Mouse (Mus musculus): Measurements from ENCODE around the gene Hacd2.

Gene Hacd2

DNA sequence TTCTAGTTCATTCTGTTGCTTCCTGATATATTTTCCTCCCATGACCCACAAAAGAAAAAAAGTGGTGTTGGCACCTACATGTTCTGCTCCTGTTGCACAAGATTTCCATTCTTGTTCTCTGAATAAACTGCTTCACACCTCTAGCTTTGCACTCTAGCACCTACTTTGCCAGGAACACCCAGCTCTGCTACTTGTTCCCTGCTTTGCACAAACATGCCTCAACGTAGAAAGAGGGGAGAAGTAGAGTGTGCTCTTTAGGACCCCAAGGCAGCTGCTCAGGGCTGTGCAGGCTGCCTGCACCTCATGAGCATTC lies 32.9 kb downstream of the Hacd2 start:
- no peak for DNase-seq (ENCODE audit: low spot score)

DNA sequence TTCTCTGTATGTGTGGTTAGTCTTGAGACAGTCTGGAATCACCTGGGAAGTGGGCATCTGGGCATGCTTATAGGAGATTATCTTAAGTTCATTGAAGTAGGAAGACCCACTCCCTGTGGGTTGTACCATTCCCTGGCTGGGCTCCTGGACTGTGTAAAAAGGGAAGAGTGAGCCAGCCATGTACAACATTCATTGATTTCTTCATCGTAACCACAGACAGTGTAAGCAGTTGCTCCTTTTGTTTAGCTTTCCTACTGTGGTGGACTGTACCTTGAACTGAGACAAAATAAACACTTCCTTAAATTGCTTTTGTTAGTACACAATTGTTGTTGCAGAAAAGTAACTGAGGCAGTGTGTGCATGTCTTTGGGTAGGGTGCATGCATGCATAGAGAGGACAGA lies 33.6 kb downstream of the Hacd2 start:
- no peak for DNase-seq (ENCODE audit: low spot score)

DNA sequence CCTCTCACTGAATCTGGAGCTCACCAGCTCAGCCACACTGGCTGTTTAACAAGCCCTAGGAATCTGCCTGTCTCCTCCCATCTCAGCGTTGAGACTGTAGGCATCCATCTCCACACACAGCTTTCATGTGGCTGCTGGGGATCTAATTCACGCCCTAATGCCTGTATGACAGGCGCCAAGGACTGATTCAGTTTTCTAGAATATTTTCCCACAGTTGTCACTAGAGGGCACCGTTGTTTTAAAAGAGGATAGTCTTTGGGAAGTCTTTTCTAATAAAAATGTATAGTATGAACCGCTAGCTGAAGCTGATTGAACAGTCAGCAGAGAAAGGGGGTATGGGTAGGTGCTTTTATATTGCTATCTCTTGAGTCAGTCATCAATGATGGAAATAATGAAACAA lies 34.1 kb downstream of the Hacd2 start:
- peak; percentile 66 for DNase-seq (ENCODE audit: low spot score)

DNA sequence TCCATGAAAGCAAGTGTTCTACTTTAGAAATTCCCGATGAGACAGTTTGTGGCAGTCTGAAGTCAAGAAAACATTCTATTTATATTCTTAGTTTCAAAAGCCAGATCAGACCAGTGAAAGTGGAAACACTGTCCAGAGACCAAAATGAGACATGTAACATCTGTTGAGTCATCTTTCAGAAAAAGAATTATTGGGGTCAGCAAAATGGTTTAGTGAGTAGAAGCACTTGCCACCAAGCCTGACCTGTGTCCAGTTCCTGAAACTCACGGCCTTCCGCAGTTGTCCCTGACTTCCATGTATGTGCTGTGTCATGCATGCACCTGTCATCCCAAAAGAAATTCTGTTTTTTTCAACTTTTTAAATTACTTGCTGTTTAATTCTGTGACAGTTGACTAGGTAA lies 34.6 kb downstream of the Hacd2 start:
- no peak for DNase-seq (ENCODE audit: low spot score)

DNA sequence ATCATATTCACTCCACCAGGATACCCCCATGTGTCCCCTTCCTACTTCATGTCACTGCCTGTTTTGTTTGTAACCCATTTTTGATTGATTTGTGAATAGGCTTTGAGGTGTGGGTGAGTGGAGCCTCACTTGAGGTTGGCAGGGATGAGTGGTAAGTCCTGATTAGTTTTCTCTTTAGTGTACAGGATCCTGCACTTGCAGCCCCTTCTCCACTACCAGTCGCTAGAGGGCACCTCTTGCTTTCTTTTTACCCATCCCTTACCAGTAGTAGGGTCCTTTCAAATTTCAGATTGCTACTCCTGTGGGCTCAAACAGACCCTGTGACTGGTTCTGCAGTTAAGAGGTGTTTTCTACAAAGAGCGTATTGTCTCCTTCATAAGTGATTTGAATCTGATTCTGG lies 38.8 kb downstream of the Hacd2 start:
- peak; percentile 36 for DNase-seq (ENCODE audit: low spot score)

DNA sequence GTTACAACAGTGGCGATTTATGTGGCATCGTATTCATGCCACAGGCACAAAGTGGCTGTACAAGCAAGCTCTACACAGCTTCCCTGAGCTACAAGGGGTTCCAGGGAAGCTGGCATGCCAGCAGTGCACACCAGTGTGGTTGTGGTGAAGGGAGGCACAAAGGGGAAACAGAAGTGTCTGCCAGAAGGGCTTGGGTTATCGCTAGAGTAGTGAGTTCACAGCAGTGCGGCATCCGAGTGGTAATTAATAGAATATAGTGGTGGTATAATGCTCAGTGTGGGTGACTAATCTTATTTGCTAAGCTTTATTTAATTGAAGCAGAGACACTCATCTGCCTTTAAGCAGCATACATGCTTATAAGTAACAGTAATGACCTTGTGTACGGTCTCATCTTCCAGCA lies 43.5 kb downstream of the Hacd2 start:
- DNase-seq (ENCODE audit: low spot score) = no peak

DNA sequence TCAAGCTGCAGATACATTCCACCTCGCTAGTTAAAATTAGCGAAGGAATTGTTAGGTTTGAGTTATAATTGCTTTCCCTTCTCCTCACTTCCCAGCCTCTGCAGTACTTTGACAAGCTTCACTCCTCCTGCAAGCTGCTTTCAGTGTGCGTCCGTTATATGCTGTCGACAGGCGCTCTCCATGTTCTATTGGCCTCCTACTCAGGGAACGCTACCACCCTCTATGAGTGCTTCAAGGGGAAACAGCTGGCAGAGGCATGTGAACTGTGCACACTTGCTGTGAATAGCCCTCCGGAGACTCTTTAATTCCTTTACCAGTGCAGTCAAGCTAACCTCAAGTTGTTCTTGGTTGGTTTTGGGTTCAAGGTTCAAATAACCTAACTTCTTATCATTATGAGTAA lies 44.9 kb downstream of the Hacd2 start:
- DNase-seq (ENCODE audit: low spot score) = no peak

DNA sequence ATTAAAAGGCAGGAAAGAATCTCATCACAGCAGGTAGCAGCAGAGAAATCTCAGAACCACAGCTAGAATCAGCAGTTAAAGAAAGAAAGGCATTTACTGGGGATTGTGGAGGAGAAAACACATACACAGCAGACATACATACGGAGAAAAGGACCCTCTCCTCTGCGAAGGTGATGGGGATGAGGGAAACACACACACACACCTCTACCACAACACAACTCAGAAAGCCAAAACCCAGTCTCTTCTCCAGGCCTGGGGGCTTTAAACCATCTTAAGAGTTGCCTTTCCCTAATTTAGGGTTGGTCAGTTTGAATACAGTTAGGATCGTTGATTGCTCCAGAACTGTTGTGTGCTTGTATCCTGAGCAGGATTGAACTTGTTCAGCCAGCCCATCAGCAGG lies 45.4 kb downstream of the Hacd2 start:
- DNase-seq (ENCODE audit: low spot score) = no peak

DNA sequence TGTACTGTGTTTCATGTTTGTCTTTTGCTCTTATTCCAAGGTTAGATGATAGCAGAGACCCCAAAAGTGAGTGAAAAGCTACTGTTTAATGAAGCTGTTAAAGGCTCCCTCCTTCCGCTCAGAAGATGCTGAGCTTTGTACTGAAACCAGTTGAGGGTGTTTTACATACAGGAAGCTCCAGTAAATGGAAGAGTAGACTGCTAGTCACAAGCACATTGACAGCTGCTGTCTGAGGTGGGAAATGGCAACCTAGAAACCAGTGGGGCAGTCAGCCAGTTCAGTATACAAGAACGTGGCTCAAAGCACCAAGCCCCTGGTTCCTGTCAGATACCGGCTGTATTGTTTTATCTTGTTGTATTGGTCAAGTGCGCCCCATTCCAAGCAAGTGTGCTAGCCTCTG lies 46.7 kb downstream of the Hacd2 start:
- no peak for DNase-seq (ENCODE audit: low spot score)

DNA sequence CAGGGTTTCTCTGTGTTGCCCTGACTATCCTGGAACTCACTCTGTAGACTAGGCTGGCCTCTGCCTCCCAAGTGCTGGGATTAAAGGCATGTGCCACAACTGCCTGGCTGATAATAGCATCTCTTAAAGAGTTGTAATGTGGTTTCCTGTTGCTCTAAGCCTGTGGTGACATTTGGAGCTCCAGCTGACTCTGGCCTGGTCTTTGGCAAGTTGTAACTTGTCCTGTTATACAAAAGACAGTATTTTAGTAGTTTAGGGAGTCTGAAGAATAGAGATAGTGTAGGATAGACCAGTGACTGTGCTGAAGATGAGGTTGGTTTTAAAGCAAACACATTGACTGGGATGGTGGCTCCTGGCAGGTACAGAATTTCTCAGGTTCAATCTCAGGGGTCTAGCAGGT lies 52.2 kb downstream of the Hacd2 start:
- no peak for DNase-seq (ENCODE audit: low spot score)

DNA sequence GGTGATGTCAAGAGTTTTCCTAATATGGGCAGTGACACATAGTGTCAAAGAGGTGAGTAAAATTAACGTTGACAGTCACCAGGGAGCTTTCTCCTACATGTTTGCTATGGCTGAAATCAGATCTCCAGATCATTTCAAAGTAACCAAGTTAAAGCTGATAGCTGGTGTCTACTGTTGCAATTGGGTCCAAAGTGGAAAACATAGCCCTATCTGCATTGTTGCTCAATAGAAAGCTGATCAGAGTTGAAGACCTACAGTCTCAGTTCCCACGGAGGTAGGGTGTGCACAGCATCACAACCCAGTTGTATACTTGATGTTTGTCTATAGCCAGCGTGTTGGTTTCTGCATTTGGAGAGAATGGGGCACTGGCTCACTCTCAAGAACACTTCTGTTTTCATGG lies 53.4 kb downstream of the Hacd2 start:
- DNase-seq (ENCODE audit: low spot score) = no peak

DNA sequence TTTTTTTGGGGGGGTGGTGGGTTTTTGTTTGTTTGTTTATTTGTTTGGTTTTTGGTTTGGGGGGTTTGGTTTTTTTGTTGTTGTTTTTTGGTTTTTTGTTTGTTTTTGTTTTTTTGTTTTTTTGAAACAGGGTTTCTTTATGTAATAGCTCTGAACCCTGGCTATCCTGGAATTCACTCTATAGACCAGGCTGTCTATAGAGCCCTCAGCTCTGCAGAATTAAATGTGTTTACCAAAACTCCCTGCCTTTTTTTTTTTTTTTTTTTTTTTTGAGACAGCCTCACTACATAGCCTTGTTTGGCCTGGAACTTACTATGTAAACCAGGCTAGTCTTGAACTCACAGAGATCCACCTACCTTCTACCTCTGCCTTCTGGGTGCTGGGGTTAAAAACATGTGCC lies 71.3 kb downstream of the Hacd2 start:
- DNase-seq (ENCODE audit: low spot score) = no peak

DNA sequence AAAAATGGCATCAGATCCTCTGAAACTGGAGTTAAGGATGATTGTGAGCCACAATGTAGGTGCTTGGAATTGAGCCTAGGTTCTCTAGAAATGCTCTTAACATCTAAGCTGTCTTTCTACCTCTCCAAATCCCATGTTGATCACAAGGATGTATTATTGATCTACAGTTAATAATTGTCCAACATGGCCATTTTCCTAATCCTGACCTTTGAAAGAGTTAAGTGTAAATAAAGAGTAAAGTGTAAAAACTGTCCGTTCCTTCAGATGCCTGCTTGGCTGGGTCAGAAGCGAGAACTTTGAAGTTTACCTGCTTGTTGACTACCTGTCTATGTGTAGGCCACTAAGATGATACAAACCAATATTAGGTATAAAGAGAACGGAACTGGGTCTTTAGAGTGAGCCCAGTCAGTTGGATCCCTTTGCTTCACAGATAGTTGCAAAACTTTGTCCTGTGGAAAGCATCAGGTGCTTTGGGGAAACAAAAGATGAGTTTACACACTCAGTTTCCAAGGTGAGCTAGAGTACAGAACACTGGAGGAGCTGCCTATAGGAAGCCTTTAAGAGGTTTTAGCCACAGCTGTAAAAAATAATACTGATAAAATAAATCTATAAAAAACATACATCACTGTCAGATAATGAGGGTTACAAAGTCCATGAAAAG lies 75.8 kb downstream of the Hacd2 start:
- DNase-seq (ENCODE audit: low spot score) = no peak

DNA sequence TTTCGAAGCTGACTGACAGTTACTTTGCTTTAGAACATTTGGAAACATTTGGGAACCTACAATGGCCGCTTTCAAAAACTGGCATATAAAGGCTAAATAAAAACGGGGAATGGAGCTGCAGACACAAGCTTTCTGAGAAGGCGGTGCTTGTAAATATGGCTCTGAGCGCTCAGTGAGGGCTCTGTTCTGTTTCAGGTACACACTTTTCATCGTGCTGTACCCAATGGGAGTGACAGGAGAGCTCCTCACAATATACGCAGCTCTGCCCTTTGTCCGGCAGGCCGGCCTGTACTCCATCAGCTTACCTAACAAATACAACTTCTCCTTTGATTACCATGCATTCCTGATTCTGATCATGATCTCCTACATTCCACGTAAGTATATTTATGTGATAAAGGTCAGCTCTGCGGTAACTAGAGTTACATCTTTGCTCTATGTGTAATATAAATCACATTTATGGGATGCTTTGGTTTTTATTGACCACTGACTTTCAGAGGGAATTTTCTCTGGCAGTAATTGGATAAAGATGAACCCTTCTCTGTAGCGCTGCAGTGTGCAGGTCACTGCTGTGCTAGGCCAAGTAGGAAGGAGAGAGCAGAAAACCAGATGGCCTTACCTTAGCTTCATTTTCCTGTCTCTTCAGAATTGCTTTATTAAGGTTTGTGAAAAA lies 79.7 kb downstream of the Hacd2 start:
- DNase-seq (ENCODE audit: low spot score) = no peak

DNA sequence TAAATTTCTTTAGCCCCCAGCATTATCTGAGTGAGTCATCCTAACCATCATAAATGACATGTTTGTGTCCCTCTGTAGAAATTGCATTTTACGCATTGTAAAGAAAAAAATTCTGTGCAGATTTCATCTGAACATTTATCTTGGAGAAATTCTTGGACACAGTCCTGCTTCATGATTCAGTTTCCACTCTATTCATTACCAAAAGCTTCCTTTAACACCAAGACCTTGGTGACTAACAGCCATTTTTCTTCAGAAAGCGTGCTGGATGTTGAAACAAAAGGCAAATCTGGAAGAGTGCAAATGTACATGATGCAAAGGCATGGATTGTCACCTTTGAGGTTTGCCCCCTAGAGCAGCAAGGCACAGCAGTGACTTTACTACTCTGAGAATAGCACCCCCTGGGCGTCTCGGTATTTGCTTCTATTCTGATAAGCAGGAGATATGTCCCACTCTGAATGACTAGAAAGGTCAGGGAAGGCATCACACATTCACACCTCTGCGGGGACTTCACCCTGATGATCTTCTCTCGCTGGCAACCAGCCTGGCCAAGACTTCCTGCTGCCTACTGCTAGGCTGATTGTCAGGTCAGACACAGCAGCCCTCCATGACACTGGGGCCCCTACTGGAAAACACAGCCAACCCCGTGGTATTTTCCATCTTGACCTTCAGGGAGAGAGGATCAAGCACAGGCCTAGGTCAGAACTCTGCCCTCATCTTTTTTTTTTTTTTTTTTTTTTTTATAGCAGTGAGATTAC lies 80.8 kb downstream of the Hacd2 start:
- DNase-seq (ENCODE audit: low spot score) = no peak

DNA sequence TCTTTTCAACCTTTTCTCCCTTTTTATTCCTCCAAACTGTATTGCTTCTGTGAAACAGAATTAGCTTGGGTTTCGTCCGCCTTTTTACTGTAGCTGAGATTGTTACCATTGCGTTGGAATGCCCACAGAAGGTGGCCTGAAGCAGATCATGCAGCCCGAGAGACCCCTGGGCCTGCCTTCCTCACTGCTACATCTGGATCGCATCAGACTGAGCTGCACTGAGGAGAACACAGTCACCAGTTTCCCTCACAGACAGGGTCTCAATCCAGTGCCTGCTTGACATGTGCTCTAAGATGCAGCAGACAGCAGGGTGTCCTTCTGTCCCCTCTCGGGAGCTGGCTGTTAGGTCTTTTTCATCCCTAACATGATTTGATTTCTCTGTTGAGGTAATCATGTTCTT lies 85.8 kb downstream of the Hacd2 start:
- DNase-seq (ENCODE audit: low spot score) = no peak

DNA sequence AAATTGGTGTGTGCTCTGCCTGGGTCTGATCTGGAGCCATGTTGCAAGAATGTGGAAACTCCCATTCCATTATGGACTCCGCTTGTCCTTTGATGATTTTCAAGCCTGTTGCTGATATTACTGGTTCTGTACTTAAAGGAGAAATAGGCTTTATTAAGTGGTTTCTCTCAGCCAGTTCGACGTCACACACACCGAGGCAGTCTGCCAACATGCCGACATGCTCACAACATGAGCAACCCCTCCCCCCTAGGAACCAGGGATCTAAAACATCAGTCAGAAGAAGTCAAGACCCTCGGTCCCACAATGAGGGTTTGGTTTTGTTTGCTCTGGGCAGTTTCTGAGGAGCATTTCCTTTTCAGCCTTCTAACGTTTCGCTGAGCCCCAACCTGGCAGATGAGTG lies 86.9 kb downstream of the Hacd2 start:
- no peak for DNase-seq (ENCODE audit: low spot score)

DNA sequence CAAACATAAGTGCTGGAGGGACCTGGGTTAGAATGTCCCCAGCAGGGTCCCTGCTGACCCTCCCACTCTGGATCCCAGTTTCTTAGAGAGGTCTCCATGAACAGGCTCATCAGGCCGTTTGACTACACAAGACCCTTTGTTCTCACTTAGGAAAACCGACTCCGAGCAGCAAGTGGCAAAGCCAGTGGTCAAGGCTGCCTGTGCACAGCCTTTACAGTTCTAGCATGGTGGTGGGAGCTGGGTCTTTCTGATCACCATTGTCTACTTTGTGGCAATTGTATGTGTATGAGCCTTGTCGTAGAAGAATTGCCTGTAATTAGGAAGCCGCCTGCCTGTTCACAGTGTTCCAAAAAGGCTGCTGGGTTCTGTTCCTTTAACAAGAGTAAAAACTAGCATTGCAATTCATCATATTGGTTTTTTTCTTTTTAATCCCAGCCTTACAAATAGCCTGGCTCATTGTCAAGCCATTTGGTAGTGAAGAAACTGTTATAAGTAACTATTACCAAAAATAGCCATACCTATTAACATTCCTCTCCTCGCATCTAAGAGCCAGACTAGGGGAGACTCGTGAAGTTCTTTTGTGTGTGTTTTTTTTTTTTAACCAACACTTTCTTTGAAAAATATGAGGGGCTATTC lies 87.5 kb downstream of the Hacd2 start:
- no peak for DNase-seq (ENCODE audit: low spot score)

DNA sequence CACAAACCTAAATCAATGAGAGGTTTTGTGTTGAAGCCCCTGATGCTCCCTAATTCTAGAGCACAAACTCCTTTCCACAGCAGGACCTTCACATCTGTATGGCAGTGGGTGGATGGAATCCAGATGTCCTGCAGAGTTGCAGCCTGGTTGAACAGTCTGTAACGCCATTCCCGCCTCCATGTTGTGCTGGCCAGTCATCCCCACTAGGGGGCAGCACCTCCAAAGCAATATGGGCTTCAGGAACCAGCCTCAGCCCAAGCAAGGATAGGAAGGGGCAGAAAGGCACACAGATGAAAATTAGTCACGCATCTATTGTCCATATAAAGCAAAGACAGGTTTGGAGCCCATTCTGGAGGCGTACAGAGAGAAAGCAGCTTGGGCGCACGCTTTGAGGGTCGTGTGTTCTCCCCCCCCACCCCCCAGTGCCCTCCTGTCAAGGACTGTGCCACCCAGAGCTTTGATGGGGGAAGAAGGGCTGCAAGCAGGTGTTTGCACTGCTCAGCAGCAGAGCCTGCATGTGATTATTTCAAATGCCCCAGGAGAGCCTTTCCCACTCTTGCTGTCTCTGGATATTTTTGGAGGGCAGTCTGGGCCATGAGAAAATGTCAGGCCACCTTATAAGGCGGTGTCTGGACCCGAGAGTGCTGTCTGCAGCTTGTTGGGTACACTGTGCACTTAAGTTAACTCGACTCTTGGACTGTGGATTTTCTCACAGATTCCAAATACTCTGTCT lies 88.3 kb downstream of the Hacd2 start:
- DNase-seq (ENCODE audit: low spot score) = peak; percentile 86

DNA sequence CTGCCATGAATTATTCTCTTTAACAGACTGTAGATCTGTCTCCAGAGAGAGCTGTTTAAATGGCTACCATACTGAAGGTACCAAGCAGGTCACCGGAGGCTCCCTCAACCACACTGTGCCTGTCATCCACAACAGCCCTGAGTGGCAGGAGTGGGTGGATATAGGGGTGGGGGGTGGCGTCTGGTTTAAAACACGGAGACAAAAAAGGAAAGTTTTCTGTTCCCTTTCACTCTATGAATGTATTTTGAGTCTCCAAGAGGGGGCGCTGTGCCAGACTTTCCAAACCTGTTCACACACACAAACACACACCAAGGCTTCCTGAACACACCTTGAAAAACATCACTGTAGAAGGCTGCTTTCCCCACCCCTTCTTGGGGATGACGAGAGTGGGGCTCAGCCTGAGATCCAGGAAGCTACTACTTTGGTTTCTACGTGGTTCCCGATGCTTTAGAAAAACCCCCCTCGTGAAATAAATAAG lies 89.0 kb downstream of the Hacd2 start:
- peak; percentile 33 for DNase-seq (ENCODE audit: low spot score)

DNA sequence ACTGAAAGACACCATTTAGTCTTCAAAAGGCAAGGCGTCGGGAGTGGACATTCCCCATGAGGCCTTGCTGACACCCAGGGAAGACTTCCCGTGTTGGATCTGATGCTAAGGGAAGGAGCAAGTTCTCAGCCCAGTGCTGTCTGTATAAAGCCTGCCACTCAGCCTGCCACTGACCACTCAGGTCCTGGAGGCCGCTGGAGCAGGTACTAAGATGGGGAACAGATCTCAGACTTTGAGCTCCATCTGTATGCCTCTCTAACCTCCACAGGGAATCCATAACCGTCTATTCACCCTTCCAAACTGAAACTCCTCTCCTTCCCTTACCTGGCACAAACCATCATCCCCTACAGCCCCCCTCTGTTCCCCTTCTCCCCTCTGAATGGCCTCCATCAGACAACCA lies 91.3 kb downstream of the Hacd2 start:
- no peak for DNase-seq (ENCODE audit: low spot score)

DNA sequence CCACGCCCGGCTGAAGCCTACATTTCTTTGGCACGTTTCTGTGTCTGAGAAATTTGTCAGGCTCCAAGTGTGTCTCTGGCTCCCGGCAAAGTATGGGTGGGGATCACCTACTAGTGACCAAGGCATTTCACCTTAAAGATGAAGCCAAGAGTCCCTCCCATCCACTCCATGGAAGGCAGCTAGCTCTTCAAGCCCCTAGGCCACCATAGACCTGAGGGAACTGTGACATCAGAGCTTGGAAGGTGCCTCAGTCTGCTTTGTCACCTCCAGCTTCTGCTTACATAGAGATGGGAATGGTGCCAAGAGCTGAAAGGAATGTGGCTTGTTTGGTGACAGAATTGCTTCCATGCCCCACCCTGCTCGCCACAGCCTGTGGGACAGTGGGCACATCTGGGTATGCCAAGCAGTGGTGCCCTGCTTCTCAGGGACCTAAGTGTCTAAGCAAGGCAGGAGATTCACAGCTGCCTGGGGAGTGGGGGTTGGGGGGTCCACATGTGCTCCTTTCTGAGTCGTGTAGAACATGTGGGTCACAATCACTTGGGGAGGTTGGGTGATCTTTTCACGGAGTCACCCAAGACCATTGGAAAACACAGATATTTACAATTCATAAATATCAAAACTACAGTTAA lies 94.2 kb downstream of the Hacd2 start:
- no peak for DNase-seq (ENCODE audit: low spot score)
